Mouse (Mus musculus) liver, embryonic 16.5 days (tissue): ENCODE measurements around the gene Smim9. TPM values are rescaled to one million over a fixed set of nuclear protein-coding genes. Genes with fewer than 3 reads are reported as not detected.
"Not testable (repeated sequence)": the region's sequence is repeated elsewhere in the genome, so short reads cannot be mapped to it uniquely, and the experiment has no call there.

Experiments
- ATAC-seq: fragments of 200-750 bp; cut with Nextera tagmentation; 2 replicates; pipeline ENCODE4 v1.8.0; 2017; ENCODE audit warnings: low read depth, mild to moderate bottlenecking, moderate number of reproducible peaks, moderate library complexity
- H3K27ac ChIP-seq: fragments of 300-500 bp; sonication (generic); 2 replicates; pipeline ENCODE4 v1.5.1; 2014; ENCODE audit warnings: mild to moderate bottlenecking, low read length
- H3K27me3 ChIP-seq: fragments of 300-500 bp; sonication (generic); 2 replicates; pipeline ENCODE4 v1.6.1; 2014; ENCODE audit warnings: low read depth, low read length, mixed read lengths; ENCODE audit not compliant: control insufficient read depth, insufficient read depth
- H3K36me3 ChIP-seq: fragments of 300-500 bp; sonication (generic); 2 replicates; pipeline ENCODE4 v1.6.1; 2014; ENCODE audit warnings: mild to moderate bottlenecking; ENCODE audit not compliant: control insufficient read depth, insufficient read depth
- H3K4me1 ChIP-seq: fragments of 300-500 bp; sonication (generic); 2 replicates; pipeline ENCODE4 v1.6.1; 2014; ENCODE audit warnings: low read depth, low read length, mixed read lengths; ENCODE audit not compliant: control insufficient read depth
- H3K4me2 ChIP-seq: fragments of 300-500 bp; sonication (generic); 2 replicates; pipeline ENCODE4 v1.6.1; 2014; ENCODE audit warnings: low read depth, low read length, mixed read lengths
- H3K4me3 ChIP-seq: fragments of 300-500 bp; sonication (generic); 2 replicates; pipeline ENCODE4 v1.5.1; 2014; ENCODE audit warnings: low read depth, mild to moderate bottlenecking, low read length
- H3K9ac ChIP-seq: fragments of 300-500 bp; sonication (generic); 2 replicates; pipeline ENCODE4 v1.6.1; 2014; ENCODE audit warnings: low read depth, low read length
- H3K9me3 ChIP-seq: fragments of 300-500 bp; sonication (generic); replicated peaks from 2 replicates; pipeline ENCODE4 v1.6.1; 2016; ENCODE audit warnings: low read length; ENCODE audit not compliant: control insufficient read depth
- WGBS: fragments of 180-500 bp; shearing (Covaris S2); extraction: QIAGEN DNeasy Blood & Tissue Kit; methylation state at CpG from one replicate; pipeline ENCODE4 v1.1.7; 2014; ENCODE audit not compliant: insufficient replicate concordance; 5-methylcytosine and 5-hydroxymethylcytosine counted together
- polyA plus RNA-seq: library from polyadenylated mRNA; unstranded; fragments of >200 nt; fragmentation: Nextera tagmentation; extraction: Ambion mirVana; gene quantifications from 2 replicates; pipeline ENCODE4 v1.2.1, GENCODE M21; 2015

Smim9 gene
- not detected in 2 replicates for polyA plus RNA-seq

DNA sequence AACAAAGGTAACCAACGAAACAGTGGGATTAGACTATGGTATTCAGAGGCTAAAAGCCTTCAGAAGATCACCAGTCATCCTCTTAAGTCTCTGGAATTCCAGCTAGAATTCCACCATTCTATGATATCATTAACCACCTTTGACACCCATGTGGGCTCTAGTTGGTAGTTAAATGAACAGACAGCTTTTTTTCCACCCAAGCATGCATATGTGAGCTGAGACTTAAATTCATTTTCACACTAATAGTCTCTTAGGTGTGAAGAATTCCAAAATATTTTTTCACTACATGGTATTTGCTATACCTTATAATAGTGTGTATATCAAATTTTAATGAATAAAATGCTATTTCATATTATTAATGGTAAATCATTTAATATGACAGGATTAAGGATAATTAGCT lies at the start of gene Smim9:
Gene Smim9 (minus strand): TSS at position 101 of the 400 bp plus-strand sequence.
- H3K4me1 ChIP-seq, result no peaks in the 10 kb centered on the region
- no peak within 1 kb of the TSS for H3K9ac ChIP-seq
- H3K36me3 ChIP-seq, result no peaks in the 10 kb centered on the region
- H3K4me2 ChIP-seq, result no peak within 1 kb of the TSS
- no peak within 1 kb of the TSS for H3K4me3 ChIP-seq
- WGBS, result 34% methylated on average over 1 of the region's 1 CpGs
- no peak within 1 kb of the TSS for H3K27ac ChIP-seq
- no peak for ATAC-seq
- no peaks in the 10 kb centered on the region for H3K9me3 ChIP-seq
- no peaks in the 10 kb centered on the region for H3K27me3 ChIP-seq

- Histone ChIP-seq H3K4me2 (peak overlapping the region; percentile 65), H3K9ac (no peak overlapping the region; the same call in 1 of the 2 replicates), H3K27ac (no peak overlapping the region), H3K27me3 (no peaks in the 10 kb centered on the region), H3K36me3 (no peaks in the 10 kb centered on the region), H3K4me1 (peaks cover 2% of the 10 kb centered on the region; the same call in 1 of the 2 replicates), H3K9me3 (no peaks in the 10 kb centered on the region), H3K4me3 (peak overlapping the region; percentile 48)
- ATAC-seq, result peak; percentile 98
- WGBS, result 18% methylated on average over 25 of the region's 49 CpGs
Observed at GRCm38 (mm10) chrX:75155576-75156243, 7.9 kb downstream of the Smim9 start.

DNA sequence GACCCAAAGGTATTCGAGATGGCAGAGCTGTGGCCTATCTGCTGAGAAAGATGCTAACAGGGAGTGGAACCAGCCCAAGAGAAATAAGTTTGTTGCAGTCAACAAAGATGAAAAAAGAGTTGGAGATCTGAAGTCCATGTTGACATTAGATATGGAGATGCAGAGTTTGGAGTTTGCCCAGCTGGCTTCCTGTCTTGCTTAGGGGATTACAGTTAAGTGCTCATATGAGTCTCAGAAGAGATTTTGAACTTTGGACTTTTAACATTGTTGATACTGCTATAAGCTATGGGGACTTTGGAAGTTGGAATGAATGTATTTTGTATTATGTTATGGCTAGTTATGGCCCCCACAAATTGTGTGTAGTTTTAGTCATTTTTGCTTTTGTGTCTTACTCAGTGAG lies 11.3 kb downstream of the Smim9 start:
- peaks cover 2% of the 10 kb centered on the region; the same call in 1 of the 2 replicates for H3K4me1 ChIP-seq
- no peaks in the 10 kb centered on the region for H3K9me3 ChIP-seq
- H3K27me3 ChIP-seq, result no peaks in the 10 kb centered on the region
- WGBS, result 29% methylated on average over 1 of the region's 1 CpGs
- H3K27ac ChIP-seq, result no peak overlapping the region
- no peak for ATAC-seq
- no peak overlapping the region for H3K4me3 ChIP-seq
- no peak overlapping the region for H3K4me2 ChIP-seq
- no peak overlapping the region for H3K9ac ChIP-seq
- H3K36me3 ChIP-seq, result no peaks in the 10 kb centered on the region

- no peaks in the 10 kb centered on the region for H3K9me3 ChIP-seq
- 58% methylated on average over 2 of the region's 2 CpGs for WGBS
- H3K4me1 ChIP-seq, result no peaks in the 10 kb centered on the region
- no peak overlapping the region for H3K27ac ChIP-seq
- H3K36me3 ChIP-seq, result no peaks in the 10 kb centered on the region
- H3K4me2 ChIP-seq, result no peak overlapping the region
- no peak overlapping the region for H3K4me3 ChIP-seq
- H3K9ac ChIP-seq, result no peak overlapping the region
- no peaks in the 10 kb centered on the region for H3K27me3 ChIP-seq
- ATAC-seq, result peak; percentile 47; the same call in 1 of the 2 replicates
Observed at GRCm38 (mm10) chrX:75150304-75150703, 13.3 kb downstream of the Smim9 start.

DNA sequence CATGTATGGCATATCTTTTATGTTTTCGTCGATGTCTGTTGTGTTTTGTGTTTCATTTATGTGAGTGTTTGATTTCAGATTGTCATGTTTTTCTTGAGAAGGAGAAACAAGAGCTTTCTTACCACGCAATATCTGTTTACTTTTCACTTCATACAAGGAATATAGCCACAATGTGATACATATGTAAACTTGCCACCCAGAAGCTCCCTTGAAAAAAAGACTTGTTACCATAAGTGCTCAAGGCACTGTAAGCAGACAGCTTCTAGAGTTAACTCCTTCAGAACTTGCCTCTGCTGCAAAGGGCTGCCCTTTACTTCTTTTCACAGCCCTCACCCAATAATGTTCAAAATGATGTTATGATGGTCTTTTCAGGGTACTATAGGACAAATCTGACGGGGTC lies 15.2 kb downstream of the Smim9 start:
- no peak overlapping the region for H3K9ac ChIP-seq
- 65% methylated on average over 4 of the region's 4 CpGs for WGBS
- no peak overlapping the region for H3K27ac ChIP-seq
- no peaks in the 10 kb centered on the region for H3K27me3 ChIP-seq
- no peak overlapping the region for H3K4me3 ChIP-seq
- no peaks in the 10 kb centered on the region for H3K9me3 ChIP-seq
- ATAC-seq, result no peak
- H3K4me2 ChIP-seq, result no peak overlapping the region
- H3K36me3 ChIP-seq, result no peaks in the 10 kb centered on the region
- H3K4me1 ChIP-seq, result no peaks in the 10 kb centered on the region

- peak overlapping the region; percentile 59 for H3K4me2 ChIP-seq
- H3K9me3 ChIP-seq, H3K27ac ChIP-seq, H3K27me3 ChIP-seq, H3K9ac ChIP-seq, H3K36me3 ChIP-seq, H3K4me1 ChIP-seq: not testable (repeated sequence)
- ATAC-seq, result peak; percentile 81
- 18% methylated on average over 24 of the region's 42 CpGs for WGBS
- peak overlapping the region; percentile 34 for H3K4me3 ChIP-seq
Observed at GRCm38 (mm10) chrX:75143124-75143555, 20.4 kb downstream of the Smim9 start.

DNA sequence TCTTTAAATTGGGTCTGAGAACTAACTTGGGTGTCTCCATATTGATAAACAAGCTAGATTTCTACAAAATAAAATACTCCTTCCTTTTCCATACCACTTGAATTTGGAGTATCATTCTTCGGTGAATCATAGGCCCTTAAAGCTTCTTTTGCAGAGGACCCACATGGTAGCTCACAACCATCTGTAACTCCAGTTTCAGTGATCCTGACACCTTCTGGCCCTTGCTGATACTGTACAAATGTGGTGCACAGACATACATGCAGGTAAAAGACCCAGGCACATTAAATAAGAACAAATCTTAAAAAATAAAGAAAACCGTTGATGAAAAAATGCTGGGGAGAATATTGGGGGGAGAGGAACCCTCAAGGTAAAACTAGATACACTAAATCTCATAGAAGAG lies 25.4 kb downstream of the Smim9 start:
- no peaks in the 10 kb centered on the region for H3K9me3 ChIP-seq
- peak overlapping the region; percentile 65 for H3K27ac ChIP-seq
- no peak overlapping the region for H3K4me2 ChIP-seq
- no peak overlapping the region for H3K4me3 ChIP-seq
- no peak overlapping the region for H3K9ac ChIP-seq
- no peaks in the 10 kb centered on the region for H3K27me3 ChIP-seq
- 59% methylated on average over 2 of the region's 2 CpGs for WGBS
- H3K4me1 ChIP-seq, result peaks cover 2% of the 10 kb centered on the region
- H3K36me3 ChIP-seq, result no peaks in the 10 kb centered on the region
- peak; percentile 62 for ATAC-seq

GRCm38 (mm10) chrX:75137729-75138128 lies 25.8 kb downstream of the Smim9 start:
- Histone ChIP-seq H3K36me3 (no peaks in the 10 kb centered on the region), H3K9ac (no peak overlapping the region), H3K4me1 (peaks cover 2% of the 10 kb centered on the region), H3K4me3 (no peak overlapping the region), H3K4me2 (no peak overlapping the region), H3K27ac (peak overlapping the region; percentile 65), H3K27me3 (no peaks in the 10 kb centered on the region), H3K9me3 (no peaks in the 10 kb centered on the region)
- WGBS, result 41% methylated on average over 2 of the region's 2 CpGs
- peak; percentile 90 for ATAC-seq

GRCm38 (mm10) chrX:75136938-75137337 lies 26.6 kb downstream of the Smim9 start:
- ATAC-seq, result no peak
- no peak overlapping the region for H3K9ac ChIP-seq
- no peaks in the 10 kb centered on the region for H3K36me3 ChIP-seq
- H3K27ac ChIP-seq, result peak overlapping the region; percentile 74
- H3K27me3 ChIP-seq, result no peaks in the 10 kb centered on the region
- no peak overlapping the region for H3K4me3 ChIP-seq
- H3K4me1 ChIP-seq, result peaks cover 2% of the 10 kb centered on the region
- H3K9me3 ChIP-seq, result no peaks in the 10 kb centered on the region
- no peak overlapping the region for H3K4me2 ChIP-seq
